Mouse (Mus musculus) heart, postnatal 36 days (tissue): ENCODE data around the gene Ppm1d. TPM values are rescaled to one million over a fixed set of nuclear protein-coding genes. Genes with fewer than 3 reads are reported as not detected.

Source experiments
- DNase-seq, 2 experiments: peaks; one replicate each; pipeline ENCODE4 v3.0.0; 2021 to 2022
- intact Hi-C: fragments of 180-260 bp; cut with DNase I; formaldehyde crosslinking; loops from one replicate; pipeline ENCODE4 v1.15.1; 2025
- total RNA-seq, 2 experiments: library from RNA; stranded (reverse); gene quantifications; 2 replicates each; pipeline ENCODE4 v1.2.3; 2021

Gene Ppm1d
- total RNA-seq, 2 experiments from 2014 or later = 10.5 to 11.3 TPM

GRCm38 (mm10) chr11:85328717-85329116 lies 17.7 kb downstream of the Ppm1d start:
- intact Hi-C loops = no loop called here

GRCm38 (mm10) chr11:85329167-85329894 lies 18.3 kb downstream of the Ppm1d start:
- intact Hi-C loops = no loop called here
- peak; percentile 24 to 30 for DNase-seq

More at GRCm38 (mm10) chr11:85328717-85329116, 17.7 kb downstream of the Ppm1d start:
- DNase-seq = no peak

GRCm38 (mm10) chr11:85334778-85335177 lies 23.7 kb downstream of the Ppm1d start:
- DNase-seq = peak; percentile 37 to 55
- intact Hi-C loops = loop anchor here (2.0 to 5.0 kb wide), 2 partner anchors 64 to 152 kb away; no protein-coding TSS in a partner anchor

GRCm38 (mm10) chr11:85339173-85339831 lies 28.3 kb downstream of the Ppm1d start:
- intact Hi-C loops = loop anchor here (5.0 kb wide), 1 partner anchor 157 kb away; no protein-coding TSS in a partner anchor
- no peak for DNase-seq

- intact Hi-C loops = no loop called here
Observed at GRCm38 (mm10) chr11:85340070-85340616, 29.1 kb downstream of the Ppm1d start.

GRCm38 (mm10) chr11:85352539-85353380 lies 41.7 kb downstream of the Ppm1d start, which contains the start of gene Bcas3:
Bcas3 (plus strand) TSS chr11:85353167.
- DNase-seq = peak; percentile 96 to 98
- intact Hi-C loops = loop anchor here (5.0 kb wide), 1 partner anchor 40 kb away; the partner anchor contains the start of gene Ppm1d

More at GRCm38 (mm10) chr11:85340070-85340616, 29.1 kb downstream of the Ppm1d start:
- DNase-seq = no peak

GRCm38 (mm10) chr11:85353819-85354218 lies 42.8 kb downstream of the Ppm1d start:
- intact Hi-C loops = loop anchor here (5.0 kb wide), 1 partner anchor 42 kb away; the partner anchor contains the start of gene Ppm1d

GRCm38 (mm10) chr11:85359641-85360040 lies 48.6 kb downstream of the Ppm1d start:
- DNase-seq = no peak
- intact Hi-C loops = no loop called here

More at GRCm38 (mm10) chr11:85353819-85354218, 42.8 kb downstream of the Ppm1d start:
- no peak for DNase-seq

GRCm38 (mm10) chr11:85361621-85362020 lies 50.6 kb downstream of the Ppm1d start:
- no peak for DNase-seq
- intact Hi-C loops = no loop called here

- no peak for DNase-seq
- intact Hi-C loops = no loop called here
Observed at GRCm38 (mm10) chr11:85366168-85366567, 55.1 kb downstream of the Ppm1d start.

- no peak for DNase-seq
- intact Hi-C loops = no loop called here
Observed at GRCm38 (mm10) chr11:85367823-85368222, 56.8 kb downstream of the Ppm1d start.

GRCm38 (mm10) chr11:85379091-85379490 lies 68.0 kb downstream of the Ppm1d start:
- DNase-seq = no peak
- intact Hi-C loops = no loop called here

GRCm38 (mm10) chr11:85380046-85380445 lies 69.0 kb downstream of the Ppm1d start:
- DNase-seq = no peak
- intact Hi-C loops = loop anchor here (5.0 to 10.0 kb wide), 4 partner anchors 137 to 795 kb away; no protein-coding TSS in a partner anchor

- DNase-seq = peak; percentile 72 to 74
- intact Hi-C loops = loop anchor here (2.0 to 10.0 kb wide), 5 partner anchors 81 to 793 kb away; no protein-coding TSS in a partner anchor
Observed at GRCm38 (mm10) chr11:85382055-85382454, 71.0 kb downstream of the Ppm1d start.

- DNase-seq = no peak
- intact Hi-C loops = loop anchor here (2.0 to 10.0 kb wide), 5 partner anchors 79 to 791 kb away; no protein-coding TSS in a partner anchor
Observed at GRCm38 (mm10) chr11:85383975-85384821, 73.2 kb downstream of the Ppm1d start.

GRCm38 (mm10) chr11:85392179-85392863 lies 81.3 kb downstream of the Ppm1d start:
- intact Hi-C loops = no loop called here
- DNase-seq = no peak

- peak in 1 of 2 experiments; percentile 14 for DNase-seq
- intact Hi-C loops = no loop called here
Observed at GRCm38 (mm10) chr11:85392864-85393220, 81.8 kb downstream of the Ppm1d start.

- intact Hi-C loops = no loop called here
- DNase-seq = no peak
Observed at GRCm38 (mm10) chr11:85393990-85394389, 82.9 kb downstream of the Ppm1d start.
